15 mouse cellular contexts compared by ENCODE assay signal in genomic region chr9:115163693-115164092, GRCm38 (mm10).
A peak's percentile ranks its signal among the peaks of the same experiment; 100 is the strongest.
DNase-seq lines count a peak whose midpoint lies in the region; ATAC-seq lines count a peak whose summit lies in the region.
"Had no signal": no experiment of that assay in that cellular context is flagged by ENCODE, and none has a peak within 500 bp of the region (broad histone marks: within the 10 kb centered on the region; RNA-seq: fewer than 3 reads in every experiment).

No protein-coding gene starts in this region.

- no peaks in the 10 kb centered on the region for H3K36me3 ChIP-seq in heart, embryonic 15.5 days
- no peaks in the 10 kb centered on the region for H3K36me3 ChIP-seq in neural tube, embryonic 13.5 days
- no peaks in the 10 kb centered on the region for H3K36me3 ChIP-seq in liver, embryonic 15.5 days (replicated peaks)
- H3K36me3 ChIP-seq: embryonic facial prominence, embryonic 10.5 days; forebrain, embryonic 15.5 days; limb, embryonic 13.5 days; lung, embryonic 15.5 days; midbrain, embryonic 10.5 days had no signal

- WGBS in heart, embryonic 15.5 days, result 17% methylated on average over 8 of the region's 8 CpGs
- WGBS in neural tube, embryonic 13.5 days, result 59% methylated on average over 8 of the region's 8 CpGs
- WGBS in liver, embryonic 15.5 days (ENCODE audit: insufficient replicate concordance), result 24% methylated on average over 8 of the region's 8 CpGs

- no peak for DNase-seq in heart, adult 9 months (ENCODE audit: low spot score in 2 of 2)
- DNase-seq in neural tube, embryonic 10.5 days (ENCODE audit: extremely low spot score, low spot score), result no peak
- no peak for DNase-seq in gastrocnemius, postnatal 25 days
- DNase-seq: cerebellum, adult 9-10 months had no signal

- H3K4me3 ChIP-seq in heart, embryonic 15.5 days, result no peak overlapping the region
- no peak overlapping the region for H3K4me3 ChIP-seq in neural tube, embryonic 13.5 days
- no peak overlapping the region for H3K4me3 ChIP-seq in liver, embryonic 15.5 days (replicated peaks)
- H3K4me3 ChIP-seq: embryonic facial prominence, embryonic 10.5 days; forebrain, embryonic 15.5 days; heart, adult 2 months; limb, embryonic 13.5 days; lung, embryonic 15.5 days; midbrain, embryonic 10.5 days had no signal

- peak overlapping the region; percentile 1; the same call in 1 of the 2 replicates for H3K4me2 ChIP-seq in heart, embryonic 15.5 days
- no peak overlapping the region for H3K4me2 ChIP-seq in neural tube, embryonic 13.5 days
- H3K4me2 ChIP-seq in liver, embryonic 15.5 days, result no peak overlapping the region; the same call in 1 of the 2 replicates
- H3K4me2 ChIP-seq: forebrain, embryonic 15.5 days; limb, embryonic 13.5 days; lung, embryonic 15.5 days had no signal

- 0 out of 2 replicates have a peak overlapping the region, but pooled peaks have one; percentile 33 for H3K27ac ChIP-seq in heart, embryonic 15.5 days
- H3K27ac ChIP-seq in neural tube, embryonic 13.5 days (replicated peaks), result 0 out of 2 replicates have a peak overlapping the region, but pooled peaks have one; percentile 23
- H3K27ac ChIP-seq in liver, embryonic 15.5 days (replicated peaks), result peak overlapping the region; percentile 51
- H3K27ac ChIP-seq: embryonic facial prominence, embryonic 10.5 days; forebrain, embryonic 15.5 days; heart, adult 2 months; limb, embryonic 13.5 days; lung, embryonic 15.5 days; midbrain, embryonic 10.5 days; stomach, postnatal 0 days had no signal

- no peak overlapping the region for H3K9ac ChIP-seq in heart, embryonic 15.5 days
- H3K9ac ChIP-seq in neural tube, embryonic 13.5 days, result no peak overlapping the region
- H3K9ac ChIP-seq in liver, embryonic 15.5 days, result no peak overlapping the region
- H3K9ac ChIP-seq: forebrain, embryonic 15.5 days; limb, embryonic 13.5 days; lung, embryonic 15.5 days had no signal

- no peaks in the 10 kb centered on the region for H3K9me3 ChIP-seq in heart, embryonic 15.5 days (replicated peaks)
- no peaks in the 10 kb centered on the region for H3K9me3 ChIP-seq in neural tube, embryonic 13.5 days
- no peaks in the 10 kb centered on the region for H3K9me3 ChIP-seq in liver, embryonic 15.5 days (replicated peaks)
- H3K9me3 ChIP-seq: embryonic facial prominence, embryonic 10.5 days; forebrain, embryonic 15.5 days; limb, embryonic 13.5 days; lung, embryonic 15.5 days; midbrain, embryonic 10.5 days had no signal

- H3K4me1 ChIP-seq in heart, embryonic 15.5 days (replicated peaks), result peaks cover 21% of the 10 kb centered on the region
- peaks cover 15% of the 10 kb centered on the region for H3K4me1 ChIP-seq in neural tube, embryonic 13.5 days (replicated peaks)
- H3K4me1 ChIP-seq in liver, embryonic 15.5 days (replicated peaks), result peaks cover 47% of the 10 kb centered on the region
- H3K4me1 ChIP-seq: forebrain, embryonic 15.5 days; lung, embryonic 15.5 days had no signal

- H3K27me3 ChIP-seq in heart, embryonic 15.5 days, result no peaks in the 10 kb centered on the region
- no peaks in the 10 kb centered on the region for H3K27me3 ChIP-seq in neural tube, embryonic 13.5 days
- H3K27me3 ChIP-seq in liver, embryonic 15.5 days, result no peaks in the 10 kb centered on the region
- H3K27me3 ChIP-seq: forebrain, embryonic 15.5 days; limb, embryonic 13.5 days; lung, embryonic 15.5 days had no signal

- no peak for ATAC-seq in heart, embryonic 15.5 days (replicated peaks; ENCODE audit: insufficient number of reproducible peaks, insufficient read depth, low FRiP score, low read depth)
- ATAC-seq in neural tube, embryonic 13.5 days (ENCODE audit: low read depth), result no peak
- peak; percentile 45 for ATAC-seq in liver, embryonic 15.5 days (ENCODE audit: insufficient read depth)
- ATAC-seq in activated CD4-positive, CD25-positive, alpha-beta regulatory T cell, adult 4 months, result no peak
